Mouse (Mus musculus): ENCODE results near the gene Cntnap5a.

The Cntnap5a gene

DNA sequence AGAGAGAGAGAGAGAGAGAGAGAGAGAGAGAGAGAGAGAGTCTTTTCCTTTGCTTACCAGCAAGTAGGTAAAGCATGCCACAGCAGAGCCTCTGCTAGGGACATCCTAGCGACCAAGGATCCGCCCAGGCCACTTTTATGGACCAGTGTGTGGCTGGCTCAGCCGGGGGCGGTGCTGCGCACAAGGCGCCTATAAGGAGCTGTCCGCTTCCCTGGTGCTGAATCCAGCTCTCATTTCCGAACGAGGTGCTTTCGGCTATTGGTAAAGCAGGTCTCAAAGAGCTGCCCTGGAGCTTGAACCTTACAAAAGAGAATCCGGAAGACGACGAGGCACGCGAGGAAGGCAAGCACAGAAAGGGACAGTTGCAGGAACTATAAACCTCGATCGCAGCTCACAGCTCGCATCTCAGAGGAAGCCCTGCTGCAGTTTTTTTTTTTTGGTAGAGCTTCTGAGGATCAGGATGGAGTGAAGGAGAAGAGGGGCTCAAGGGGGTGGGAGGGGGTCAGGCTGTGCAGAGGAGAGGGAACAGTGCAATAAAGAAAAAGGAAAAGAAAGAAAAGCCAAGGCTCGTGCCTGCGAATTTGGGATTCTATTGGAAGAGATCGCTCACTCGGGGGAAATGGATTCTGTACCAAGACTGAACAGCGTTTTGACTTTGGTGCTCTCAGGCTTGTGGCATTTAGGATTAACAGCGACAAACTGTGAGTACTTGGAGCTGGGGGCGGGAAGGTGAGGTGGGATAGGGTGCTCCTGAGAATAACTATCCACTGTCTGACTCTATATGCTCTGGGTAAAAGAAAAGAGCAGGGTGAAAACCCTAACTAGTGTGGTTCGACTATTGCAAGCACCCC, at the start of gene Cntnap5a:
Cntnap5a (plus strand) TSS at position 239 of the 851 bp plus-strand sequence.
- no peak for DNase-seq

DNA sequence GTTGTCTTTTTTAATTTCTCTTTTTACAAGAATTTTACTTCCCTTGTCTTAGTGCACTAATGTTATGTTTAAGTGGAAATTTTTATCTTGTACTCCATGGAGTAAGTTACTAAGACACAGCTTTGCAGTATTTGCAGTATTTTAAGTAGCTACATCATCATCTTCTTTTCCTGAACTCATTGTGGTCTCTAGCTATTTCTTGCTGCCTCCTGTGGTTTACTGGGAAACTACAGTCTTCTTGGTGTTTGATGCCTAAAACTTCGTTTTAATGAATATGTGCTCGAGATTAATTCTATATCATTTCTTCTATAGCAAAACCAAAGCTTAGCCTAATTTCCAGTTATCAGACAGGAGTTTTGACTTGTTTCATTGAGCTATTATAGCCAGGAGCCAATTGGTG, 37.6 kb upstream of the Cntnap5a start:
- no peak for DNase-seq

- no peak for DNase-seq
Observed at GRCm38 (mm10) chr1:115658343-115659064, 26.1 kb upstream of the Cntnap5a start.

- no peak for DNase-seq
Observed at GRCm38 (mm10) chr1:115686494-115686893, 1.9 kb downstream of the Cntnap5a start.

DNA sequence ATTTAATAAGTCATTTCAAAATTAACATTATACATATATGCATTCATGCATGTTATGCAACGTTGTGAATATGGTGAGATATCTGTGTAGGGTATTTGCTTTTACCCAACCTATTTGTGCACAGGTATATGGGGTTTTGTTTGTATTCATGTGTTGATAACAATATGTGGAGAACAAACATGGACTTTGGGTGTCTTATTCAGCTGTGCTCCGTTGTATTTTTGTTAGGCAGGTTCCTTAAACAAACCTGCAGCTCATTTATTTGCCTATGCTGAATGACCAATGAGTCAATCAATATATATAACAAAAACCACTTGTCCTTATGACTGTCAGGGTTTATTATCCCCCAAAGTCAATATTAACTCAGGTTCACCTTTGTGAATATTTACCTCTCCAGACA, 15.2 kb downstream of the Cntnap5a start:
- no peak for DNase-seq

DNA sequence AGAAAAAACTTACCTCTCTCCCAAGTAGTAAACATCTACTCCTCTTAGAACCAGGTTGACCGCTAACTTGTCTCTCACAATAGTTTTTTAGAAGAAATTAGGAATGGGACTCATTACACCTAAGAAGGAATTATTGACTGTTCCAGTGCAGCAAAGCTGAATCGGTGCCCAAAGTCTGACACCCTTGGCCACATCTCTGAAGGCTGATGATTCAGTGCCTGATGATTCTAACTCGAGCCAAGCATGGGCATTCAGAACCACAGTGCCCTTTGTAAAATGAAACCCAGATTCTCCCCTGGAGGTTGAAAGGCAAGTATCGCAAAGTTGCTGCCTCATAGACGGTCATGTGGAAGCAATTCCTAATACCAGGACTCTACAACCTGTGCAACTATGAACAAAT, 58.0 kb downstream of the Cntnap5a start:
- no peak for DNase-seq

- DNase-seq, result no peak
Observed at GRCm38 (mm10) chr1:115745569-115745968, 61.0 kb downstream of the Cntnap5a start.

DNA sequence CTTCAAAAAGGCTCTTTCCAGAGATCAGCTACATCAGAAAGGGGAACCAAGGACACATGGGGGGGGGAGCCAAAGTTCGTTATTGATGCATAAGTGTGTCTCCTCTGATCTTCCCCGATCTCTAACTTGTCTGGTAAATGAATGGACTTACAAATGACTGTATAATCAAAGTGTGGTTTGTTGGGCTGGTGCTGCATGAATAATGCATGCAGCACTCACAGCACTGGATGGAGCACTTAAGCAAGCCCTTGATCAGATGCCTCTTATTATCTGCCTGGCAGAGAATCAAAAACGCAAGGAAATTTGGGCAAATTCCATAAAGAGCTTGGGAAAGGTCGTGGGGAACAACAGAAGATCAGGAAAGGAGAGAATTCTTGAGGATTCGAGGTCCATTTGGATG, 100.2 kb downstream of the Cntnap5a start:
- DNase-seq, result no peak

DNA sequence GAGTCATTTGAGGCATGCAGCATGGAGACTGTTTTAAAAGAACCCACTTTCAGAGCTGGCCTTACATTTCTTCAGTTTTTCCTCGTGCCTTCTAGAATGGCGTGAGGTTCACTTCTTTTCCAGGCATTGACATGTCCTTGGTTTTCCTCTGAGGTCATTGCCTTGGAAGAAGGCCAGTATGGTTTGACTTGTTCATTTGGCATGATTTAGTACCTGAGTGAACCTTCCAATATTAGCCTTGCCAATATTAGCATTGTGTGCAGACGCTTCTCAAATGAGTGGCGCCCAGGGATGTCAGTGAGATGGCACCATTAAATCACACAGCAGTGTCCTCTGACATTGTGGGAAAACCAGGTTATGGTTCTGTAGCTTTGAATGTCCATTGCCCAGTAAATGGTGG, 158.0 kb downstream of the Cntnap5a start:
- no peak for DNase-seq

GRCm38 (mm10) chr1:115847605-115848004, 163.0 kb downstream of the Cntnap5a start:
- no peak for DNase-seq

- no peak for DNase-seq
Observed at GRCm38 (mm10) chr1:115852206-115852605, 167.7 kb downstream of the Cntnap5a start.

DNA sequence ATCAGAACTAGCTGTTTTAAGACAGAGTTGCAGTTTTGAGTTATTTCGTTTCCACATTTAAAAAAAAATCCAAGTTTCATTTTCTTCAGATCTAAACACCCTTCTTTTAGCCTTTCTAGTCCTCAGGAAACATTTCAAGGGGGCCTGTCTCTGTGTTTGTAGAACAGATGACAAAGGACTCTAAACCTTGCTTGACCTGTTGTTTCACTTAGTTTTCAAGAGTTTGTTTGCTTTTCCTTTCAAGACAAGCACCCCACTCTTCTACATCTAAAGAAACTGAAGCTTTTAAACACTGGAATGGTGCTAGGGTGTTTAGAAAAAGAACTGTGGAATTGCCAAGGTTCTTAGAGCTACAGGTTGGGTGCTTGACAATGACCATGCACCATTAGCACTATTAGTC, 233.8 kb downstream of the Cntnap5a start:
- no peak for DNase-seq

- no peak for DNase-seq
Observed at GRCm38 (mm10) chr1:115925953-115926665, 241.6 kb downstream of the Cntnap5a start.

DNA sequence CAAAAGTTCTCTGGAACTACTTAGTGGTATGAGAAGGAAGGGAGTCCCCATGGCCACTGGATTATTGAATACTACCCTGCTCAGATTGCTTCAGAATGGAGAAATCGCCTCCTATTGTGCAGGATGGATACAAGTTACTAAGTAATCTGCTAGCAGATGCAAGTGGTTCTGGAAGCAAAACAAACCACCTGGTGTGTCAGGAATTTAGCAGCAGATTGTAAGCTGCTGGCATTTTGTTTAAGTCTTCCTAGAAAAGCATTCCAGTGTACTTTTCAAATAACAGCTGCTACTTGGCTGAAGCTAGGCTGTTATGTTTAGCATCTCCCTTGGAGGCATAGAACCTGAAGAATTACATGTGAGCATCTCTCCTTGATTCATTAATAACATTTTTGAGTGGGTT, 247.5 kb downstream of the Cntnap5a start:
- DNase-seq, result no peak

GRCm38 (mm10) chr1:115945892-115946291, 261.3 kb downstream of the Cntnap5a start:
- DNase-seq, result no peak

GRCm38 (mm10) chr1:115956528-115956927, 272.0 kb downstream of the Cntnap5a start:
- DNase-seq, result no peak

GRCm38 (mm10) chr1:115964993-115965575, 280.5 kb downstream of the Cntnap5a start:
- no peak for DNase-seq

- no peak for DNase-seq
Observed at GRCm38 (mm10) chr1:115990204-115990603, 305.6 kb downstream of the Cntnap5a start.

DNA sequence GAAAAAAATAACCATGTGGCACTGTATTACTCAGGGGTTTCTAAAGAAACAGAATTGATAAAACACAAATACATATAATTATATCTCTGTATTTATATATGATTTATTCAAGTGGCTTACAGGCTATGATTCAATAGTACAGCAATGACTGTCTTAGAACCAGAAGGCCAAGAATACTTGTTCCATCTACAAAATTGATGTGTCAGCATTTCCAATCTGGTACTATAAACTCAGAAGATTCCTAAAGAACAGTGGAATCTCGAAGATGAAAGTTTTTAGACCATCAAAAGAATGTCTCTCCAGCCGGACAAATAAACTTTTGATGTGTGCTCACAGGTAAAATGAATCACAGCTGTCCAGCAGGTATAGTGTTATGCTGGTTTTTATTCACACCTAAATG, 331.2 kb downstream of the Cntnap5a start:
- no peak for DNase-seq

- no peak for DNase-seq
Observed at GRCm38 (mm10) chr1:116029653-116030052, 345.1 kb downstream of the Cntnap5a start.

DNA sequence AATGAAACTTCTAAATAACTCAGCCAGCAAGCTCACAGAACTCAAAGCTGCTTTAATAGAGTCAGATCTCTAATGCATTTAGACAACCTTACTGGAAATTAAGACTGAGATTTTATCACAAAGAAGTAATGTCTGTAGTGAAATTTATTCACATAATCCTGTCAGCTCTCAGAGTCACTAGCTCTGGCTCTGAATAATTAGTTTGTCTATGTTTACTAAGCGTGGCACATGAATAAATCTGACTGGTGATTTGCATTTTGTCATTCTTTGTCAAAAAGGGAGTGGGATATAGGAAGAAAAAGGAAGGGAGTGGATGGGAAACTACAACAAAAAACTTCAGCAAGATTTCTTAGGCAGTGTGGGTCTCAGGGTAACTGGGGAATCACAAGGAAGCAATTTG, 351.3 kb downstream of the Cntnap5a start:
- no peak for DNase-seq

- no peak for DNase-seq
Observed at GRCm38 (mm10) chr1:116036894-116037293, 352.3 kb downstream of the Cntnap5a start.

GRCm38 (mm10) chr1:116044083-116044482, 359.5 kb downstream of the Cntnap5a start:
- no peak for DNase-seq
